Mouse (Mus musculus) c-Kit-negative CD71-positive TER-119-positive erythroid progenitor cells, embryonic 14.5 days (primary cell): ENCODE results near the gene Eif4enif1.
"Not testable (repeated sequence)": the region's sequence is repeated elsewhere in the genome, so short reads cannot be mapped to it uniquely, and the experiment has no call there.

Experiments used
- DNase-seq: peaks from one replicate; pipeline ENCODE4 v3.0.0-alpha.2; 2013; ENCODE audit warnings: low read depth, low spot score

Gene Eif4enif1

GRCm38 (mm10) chr11:3181250-3181649, 20.9 kb upstream of the Eif4enif1 start:
- DNase-seq: not testable (repeated sequence)

- DNase-seq: not testable (repeated sequence)
These were observed 20.2 kb upstream of the Eif4enif1 start for GRCm38 (mm10) chr11:3181971-3182370.

GRCm38 (mm10) chr11:3182707-3183106, 19.5 kb upstream of the Eif4enif1 start:
- not testable (repeated sequence) for DNase-seq

GRCm38 (mm10) chr11:3193363-3193762, 8.8 kb upstream of the Eif4enif1 start, which contains the start of gene Sfi1:
Gene Sfi1, minus strand, starts transcription at chr11:3193463.
- DNase-seq: no peak

DNA sequence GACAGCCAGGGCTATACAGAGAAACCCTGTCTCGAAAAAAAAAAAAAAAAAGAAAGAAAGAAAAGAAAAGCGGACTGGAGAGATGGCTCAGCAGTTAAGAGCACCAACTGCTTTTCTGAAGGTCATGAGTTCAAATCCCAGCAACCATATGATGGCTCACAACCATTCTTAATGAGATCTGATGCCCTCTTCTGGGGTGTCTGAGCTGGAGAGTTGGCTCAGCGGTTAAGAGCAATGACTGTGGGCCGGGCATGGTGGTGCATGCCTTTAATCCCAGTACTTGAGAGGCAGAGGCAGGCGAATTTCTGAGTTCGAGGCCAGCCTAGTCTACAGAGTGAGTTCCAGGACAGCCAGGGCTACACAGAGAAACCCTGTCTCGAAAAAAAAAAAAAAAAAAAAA, 1.6 kb upstream of the Eif4enif1 start:
- not testable (repeated sequence) for DNase-seq

GRCm38 (mm10) chr11:3201326-3202230, 614 bp upstream of the Eif4enif1 start:
- peak; percentile 72 for DNase-seq

DNA sequence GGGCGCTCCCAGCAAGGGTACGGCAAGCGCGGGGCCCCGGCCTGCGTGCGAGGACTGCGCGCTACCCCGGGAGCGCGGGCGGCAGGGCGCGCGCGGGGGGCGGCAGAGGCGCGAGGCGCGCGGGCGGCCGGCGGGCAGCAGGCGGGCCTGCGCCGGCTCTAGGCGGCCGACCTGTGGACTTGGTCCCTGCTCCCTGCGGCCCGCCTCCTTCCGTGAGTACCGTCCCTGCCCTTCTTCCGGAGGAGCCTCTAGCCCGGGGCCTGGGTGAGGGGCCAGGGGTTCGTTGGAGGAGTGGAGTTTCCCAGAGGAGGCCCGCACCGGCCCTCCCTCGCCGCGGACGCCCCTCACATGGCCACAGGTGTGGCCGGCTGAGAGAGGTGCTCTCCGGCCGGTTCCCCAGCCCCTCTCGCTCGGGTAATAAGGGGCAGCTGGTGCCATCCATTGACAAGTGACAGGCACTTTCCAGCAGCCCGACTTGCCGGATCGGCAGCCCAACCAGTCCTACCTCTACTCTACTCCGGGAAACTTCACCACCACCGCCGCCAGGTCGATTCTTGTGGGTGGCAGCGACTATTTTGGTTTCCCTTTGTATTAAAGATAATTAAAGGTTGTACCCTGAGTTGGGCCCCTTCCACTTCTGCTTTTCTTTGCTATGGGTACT, 719 bp downstream of the Eif4enif1 start:
- DNase-seq: peak; percentile 36

GRCm38 (mm10) chr11:3203771-3204170, 1.6 kb downstream of the Eif4enif1 start:
- DNase-seq: no peak

DNA sequence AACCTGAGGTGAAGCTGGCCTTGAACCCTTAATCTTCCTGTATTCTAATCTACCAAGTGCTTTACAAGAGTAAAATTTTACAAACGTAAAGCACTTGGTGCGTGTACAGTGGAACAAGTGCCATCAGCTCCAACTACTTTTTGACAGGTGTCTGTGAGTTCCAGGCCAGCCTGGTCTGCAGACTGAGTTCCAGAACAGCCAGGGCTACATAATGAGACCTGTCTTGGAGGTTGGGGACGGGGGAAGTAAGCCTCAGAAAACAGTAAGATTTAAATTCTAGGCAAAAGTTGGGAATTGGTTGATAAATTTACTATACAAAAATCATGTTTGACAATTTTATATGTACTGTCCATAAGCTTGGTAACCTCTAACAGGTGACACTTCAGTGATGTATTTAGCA, 3.0 kb downstream of the Eif4enif1 start:
- DNase-seq: no peak

- DNase-seq: no peak
These were observed 4.6 kb downstream of the Eif4enif1 start for GRCm38 (mm10) chr11:3206783-3207182.

- no peak for DNase-seq
These were observed 10.3 kb downstream of the Eif4enif1 start for GRCm38 (mm10) chr11:3212526-3212925.

- DNase-seq: no peak
These were observed 20.9 kb downstream of the Eif4enif1 start for GRCm38 (mm10) chr11:3223105-3223504.

GRCm38 (mm10) chr11:3227113-3227512, 24.9 kb downstream of the Eif4enif1 start:
- DNase-seq: no peak

GRCm38 (mm10) chr11:3232248-3232647, 30.1 kb downstream of the Eif4enif1 start:
- no peak for DNase-seq

- no peak for DNase-seq
These were observed 31.5 kb downstream of the Eif4enif1 start for GRCm38 (mm10) chr11:3233704-3234103.

- DNase-seq: no peak
These were observed 33.1 kb downstream of the Eif4enif1 start for GRCm38 (mm10) chr11:3235277-3235676.

- no peak for DNase-seq
These were observed 40.2 kb downstream of the Eif4enif1 start for GRCm38 (mm10) chr11:3242395-3242794.

DNA sequence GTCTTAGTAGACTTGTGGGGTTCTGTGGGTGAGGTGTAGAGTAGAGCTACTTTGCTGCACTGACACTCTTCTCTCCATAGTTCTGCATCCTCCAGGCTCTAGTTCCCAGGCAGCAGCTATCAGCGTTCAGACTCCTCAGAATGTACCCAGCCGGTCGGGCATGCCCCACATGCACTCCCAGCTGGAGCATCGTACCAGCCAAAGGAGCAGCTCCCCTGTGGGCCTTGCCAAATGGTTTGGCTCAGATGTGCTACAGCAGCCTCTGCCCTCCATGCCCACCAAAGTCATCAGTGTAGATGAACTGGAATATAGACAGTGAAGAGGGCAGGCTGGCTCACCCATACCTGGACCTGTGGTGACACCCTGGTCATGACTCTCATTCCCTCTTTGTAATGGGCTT, 41.6 kb downstream of the Eif4enif1 start:
- no peak for DNase-seq

GRCm38 (mm10) chr11:3247387-3247786, 45.2 kb downstream of the Eif4enif1 start:
- no peak for DNase-seq

- DNase-seq: no peak
These were observed 57.3 kb downstream of the Eif4enif1 start for GRCm38 (mm10) chr11:3259537-3259936.

GRCm38 (mm10) chr11:3265291-3266078, 63.3 kb downstream of the Eif4enif1 start:
- DNase-seq: peak; percentile 29
